Mouse (Mus musculus) G1E (cell line): ENCODE data around the gene Zc3h14.

Experiments
- CTCF ChIP-seq: IDR thresholded peaks from 2 replicates; pipeline ENCODE4 v1.5.1; 2012; ENCODE audit warnings: low read depth, low read length, inconsistent platforms, mixed read lengths
- GATA1 ChIP-seq: IDR thresholded peaks from 2 replicates; pipeline ENCODE4 v1.6.1; 2012; ENCODE audit warnings: borderline replicate concordance, low read length, inconsistent platforms, mixed read lengths
- POLR2AphosphoS5 ChIP-seq: IDR thresholded peaks from 2 replicates; pipeline ENCODE4 v1.6.1; 2012; ENCODE audit warnings: low read depth, low read length, inconsistent platforms; ENCODE audit not compliant: insufficient replicate concordance

GRCm38 (mm10) chr12:98745626-98746025 is 1.1 kb upstream of the Zc3h14 start:
- TF ChIP-seq GATA1 (no peak), CTCF (no peak), POLR2AphosphoS5 (no peak)
